Mouse (Mus musculus) layer of hippocampus, adult 9-11 months (tissue): ENCODE measurements at regions not wholly inside any gene's neighbourhood (a gene's known extent, or its start where the extent isn't known, plus 50 kb on each side); places are given as distances from the start of the nearest gene placed in this dataset.

Source experiments
- DNase-seq: peaks from one replicate; pipeline ENCODE4 v3.0.0; 2022

DNA sequence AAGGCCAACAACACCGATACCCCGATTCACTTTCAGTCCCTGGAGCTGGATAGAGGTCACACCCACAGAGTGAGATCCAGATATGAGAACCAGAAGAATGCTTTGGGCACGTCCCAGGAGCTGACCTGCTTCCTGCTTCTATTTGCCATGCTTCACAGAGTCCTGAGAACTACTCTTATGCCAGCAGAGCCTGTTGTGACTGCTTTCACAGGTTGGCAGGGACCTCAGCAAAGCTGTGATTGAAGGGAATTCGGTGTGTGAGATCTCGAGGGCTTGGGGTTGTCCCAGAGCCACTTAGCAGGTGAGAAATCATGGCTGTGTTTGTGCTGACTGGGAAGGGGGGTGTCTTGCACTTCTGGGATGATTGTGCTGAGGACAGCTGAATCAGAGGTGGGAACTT, 197.5 kb upstream of the Kif2a start:
- DNase-seq: no peak

DNA sequence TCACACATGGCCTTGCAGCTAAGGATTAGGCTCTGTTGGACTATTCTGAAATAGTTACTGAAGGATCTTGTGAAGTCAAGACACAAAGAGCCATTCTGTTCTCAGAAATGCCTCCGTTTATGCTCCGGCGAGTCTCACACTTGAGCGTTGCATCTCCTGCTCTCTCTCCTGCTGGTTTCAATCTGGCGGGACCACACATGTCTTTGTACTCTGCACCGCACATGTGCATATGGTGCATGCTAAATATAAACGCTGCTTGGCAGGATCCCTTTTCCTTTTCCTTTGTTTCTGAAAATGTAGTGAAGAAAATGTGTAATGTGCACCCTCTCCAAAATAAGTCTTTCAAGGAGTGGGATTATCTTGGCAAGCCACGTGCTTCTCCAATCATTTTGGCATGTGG, 196.4 kb upstream of the Kif2a start:
- peak; percentile 80 for DNase-seq

DNA sequence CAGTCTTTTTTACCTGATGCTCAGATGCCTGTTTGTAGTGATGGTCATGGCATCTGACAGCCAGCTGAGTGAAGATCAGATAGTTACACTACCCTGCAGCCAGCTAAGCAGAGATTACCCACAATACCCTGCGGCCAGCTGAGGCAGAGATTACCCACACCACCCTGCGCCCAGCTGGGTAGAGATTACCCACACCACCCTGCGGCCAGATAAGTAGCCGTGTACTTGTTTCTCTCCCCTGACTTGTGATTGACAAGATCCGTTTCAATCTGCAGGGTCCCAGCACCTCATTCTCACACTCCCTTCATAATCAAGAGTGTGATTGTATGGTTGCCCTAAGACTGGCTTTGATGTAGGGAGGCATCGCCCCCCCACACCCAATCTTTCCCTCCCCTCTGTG, 195.9 kb upstream of the Kif2a start:
- no peak for DNase-seq

DNA sequence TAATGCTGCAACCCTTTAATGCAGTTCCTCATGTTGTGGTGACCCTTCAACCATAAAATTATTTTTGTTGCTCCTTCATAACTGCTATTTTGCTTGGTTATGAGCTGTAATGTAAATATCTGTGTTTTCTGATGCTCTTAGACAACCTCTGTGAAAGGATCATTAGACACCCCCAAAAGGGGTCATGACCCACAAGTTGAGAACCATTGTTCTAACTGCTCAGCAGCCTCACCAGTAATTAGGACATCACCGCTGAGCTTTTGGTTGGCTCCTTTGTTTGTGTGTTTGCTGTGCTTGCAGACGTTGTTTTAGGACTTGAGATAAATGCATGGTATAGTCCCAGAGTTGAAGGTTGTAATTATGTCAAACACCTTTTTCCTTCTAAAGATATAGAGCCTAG, 191.4 kb upstream of the Kif2a start:
- DNase-seq: no peak

DNA sequence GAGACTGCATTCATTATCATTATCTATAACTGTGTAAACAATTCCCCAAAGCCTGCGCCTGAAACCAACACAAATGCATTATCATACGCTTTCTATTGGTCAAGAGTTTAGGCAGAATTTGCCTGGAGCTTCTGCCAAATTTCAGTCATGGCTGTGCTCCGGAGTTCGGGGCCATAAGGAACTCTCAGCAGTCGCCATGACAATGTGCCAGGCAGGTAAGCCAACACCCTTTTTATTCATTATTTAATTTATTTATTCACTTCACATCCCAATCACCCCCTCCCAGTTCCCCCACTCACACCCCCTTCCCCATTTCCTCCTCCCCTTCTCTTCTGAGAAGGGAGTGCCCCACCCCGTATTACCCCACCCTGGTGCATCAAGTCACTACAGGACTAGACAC, 188.8 kb upstream of the Kif2a start:
- no peak for DNase-seq

DNA sequence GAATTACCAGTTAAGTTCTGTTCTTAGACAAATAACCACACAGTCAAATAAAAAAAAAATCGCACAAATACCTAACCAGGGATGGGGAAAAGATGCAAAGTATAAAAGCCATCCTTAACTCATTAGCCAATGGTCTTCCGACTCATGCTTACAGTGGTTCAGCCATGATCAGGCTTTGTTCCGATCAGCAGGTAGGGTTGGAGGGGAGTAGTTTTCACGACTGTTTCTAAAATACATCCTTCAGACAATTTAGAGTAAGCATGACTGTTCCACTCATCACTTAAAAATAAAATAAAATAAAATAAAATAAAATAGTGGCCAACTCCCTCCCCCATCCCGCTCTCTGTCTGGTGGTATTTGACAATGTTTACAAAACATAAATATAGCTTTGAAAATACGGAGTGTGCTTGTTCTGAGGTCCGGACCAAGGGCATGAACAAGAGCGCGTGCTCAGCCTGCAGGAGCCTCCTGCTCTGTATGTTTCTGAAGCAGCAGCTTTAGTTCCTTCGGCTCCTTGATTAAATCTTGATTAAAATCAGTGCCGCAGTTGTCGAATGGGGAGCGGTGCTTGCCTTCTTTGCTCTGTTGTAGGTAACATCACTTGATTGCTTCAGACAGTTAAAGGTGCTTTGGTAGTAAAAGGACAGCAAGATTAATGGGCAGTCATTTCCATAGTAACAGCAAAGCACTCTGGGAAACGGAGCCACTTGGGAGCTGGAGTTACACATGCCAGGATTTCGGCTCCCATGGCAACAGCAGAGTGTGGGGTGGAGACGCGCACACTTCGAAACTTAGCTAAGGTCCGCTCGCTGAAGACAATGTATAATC, 185.6 kb upstream of the Kif2a start:
- peak; percentile 76 for DNase-seq

DNA sequence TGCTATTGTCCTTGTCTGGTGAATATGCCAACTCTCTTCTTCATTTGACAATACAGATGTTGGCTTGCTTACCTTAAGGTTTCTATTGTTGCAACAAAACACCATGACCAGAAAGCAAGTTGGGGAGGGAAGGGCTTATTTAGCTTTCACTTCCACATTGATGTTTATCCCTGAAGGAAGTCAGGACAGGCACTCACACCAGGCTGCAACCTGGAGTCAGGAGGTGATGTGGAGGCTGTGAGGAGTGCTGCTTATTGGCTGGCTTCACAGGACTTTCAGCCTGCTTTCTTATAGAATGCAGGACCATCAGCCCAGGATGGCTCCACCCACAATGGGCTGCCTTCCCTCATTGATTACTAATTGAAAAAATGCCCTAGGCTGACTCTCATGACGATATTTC, 177.9 kb upstream of the Kif2a start:
- DNase-seq: no peak

DNA sequence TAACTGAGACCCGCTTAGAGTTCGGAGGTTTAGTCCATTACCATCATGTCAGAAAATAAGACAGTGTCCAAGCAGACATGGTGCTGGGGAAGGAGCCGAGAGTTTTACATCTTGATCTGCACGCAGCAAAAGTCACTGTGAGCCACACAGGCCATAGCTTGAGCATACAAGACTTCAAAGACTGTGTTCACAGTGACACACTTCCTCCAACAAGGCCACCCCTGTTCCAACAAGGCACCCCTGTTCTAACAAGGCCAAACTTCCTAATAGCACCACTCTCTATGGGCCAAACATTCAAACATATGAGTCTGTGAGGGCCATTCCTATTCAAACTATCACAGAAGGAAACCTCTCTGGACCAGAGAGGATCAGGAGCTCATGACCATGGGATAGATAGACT, 171.5 kb upstream of the Kif2a start:
- no peak for DNase-seq

DNA sequence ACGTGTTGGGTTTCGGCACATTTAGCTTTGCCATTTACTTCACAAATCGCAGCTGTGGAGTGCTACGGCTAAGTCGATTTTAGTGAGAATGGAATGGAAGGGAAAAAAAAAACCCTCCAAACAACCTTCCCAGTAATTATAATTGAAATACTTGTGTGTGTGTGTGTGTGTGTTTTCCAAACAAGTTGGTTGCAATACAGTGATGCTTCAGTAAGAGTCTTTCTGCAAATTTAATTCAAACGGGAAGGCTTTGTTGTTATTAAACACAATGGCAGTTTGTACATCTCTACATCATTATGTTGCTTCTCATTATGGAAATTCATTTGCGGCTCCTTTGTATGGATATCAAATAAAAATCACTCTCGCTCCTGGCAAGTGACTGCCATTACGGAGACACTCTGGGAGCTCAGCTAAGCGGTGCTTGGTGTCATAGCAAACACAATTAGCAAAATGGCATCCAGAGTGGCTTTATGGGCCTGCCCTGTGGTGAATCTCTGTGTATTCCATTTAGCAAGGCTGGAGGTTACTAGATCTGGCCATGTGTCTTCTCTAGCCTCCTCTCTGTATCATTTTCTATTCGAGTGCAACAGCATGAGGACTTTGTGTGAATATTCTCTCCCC, 165.4 kb upstream of the Kif2a start:
- no peak for DNase-seq

DNA sequence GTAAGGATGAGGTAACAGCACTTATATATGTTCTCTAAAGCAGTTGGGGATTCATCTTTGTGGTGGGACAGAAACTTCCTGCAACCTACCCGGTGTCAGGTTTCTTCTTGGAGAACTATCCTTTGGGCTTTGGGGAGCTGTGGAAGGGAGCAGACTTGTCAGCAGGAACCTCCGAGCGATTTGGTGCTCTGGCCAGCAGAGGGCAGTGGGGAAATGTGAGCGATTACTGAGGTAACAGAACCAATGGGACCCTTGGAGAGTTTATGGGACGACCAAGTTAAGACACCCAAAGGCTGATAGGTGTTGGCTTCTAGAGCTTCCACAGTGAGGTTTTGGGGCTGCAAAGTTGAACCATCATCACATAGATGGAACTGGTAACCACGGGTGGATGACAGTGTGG, 160.6 kb upstream of the Kif2a start:
- peak; percentile 52 for DNase-seq

DNA sequence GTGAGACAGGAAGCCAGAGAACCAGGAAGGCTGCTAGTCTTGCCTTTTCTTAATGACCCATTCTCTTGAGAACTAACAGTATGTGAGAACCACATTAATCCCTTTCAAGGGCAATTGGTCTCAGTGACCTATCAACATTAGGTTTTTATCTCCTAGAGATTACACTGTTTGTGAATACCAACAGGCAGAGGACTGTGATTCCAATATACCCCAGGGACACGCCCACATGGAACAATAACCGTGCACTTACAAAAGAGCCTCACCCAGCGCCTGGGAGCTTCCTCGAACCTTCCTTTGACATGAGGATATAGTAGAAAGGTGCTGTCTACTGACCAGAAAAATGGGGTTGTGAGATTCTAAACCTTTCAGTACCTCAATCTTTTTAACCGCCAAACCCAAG, 157.6 kb upstream of the Kif2a start:
- DNase-seq: no peak

DNA sequence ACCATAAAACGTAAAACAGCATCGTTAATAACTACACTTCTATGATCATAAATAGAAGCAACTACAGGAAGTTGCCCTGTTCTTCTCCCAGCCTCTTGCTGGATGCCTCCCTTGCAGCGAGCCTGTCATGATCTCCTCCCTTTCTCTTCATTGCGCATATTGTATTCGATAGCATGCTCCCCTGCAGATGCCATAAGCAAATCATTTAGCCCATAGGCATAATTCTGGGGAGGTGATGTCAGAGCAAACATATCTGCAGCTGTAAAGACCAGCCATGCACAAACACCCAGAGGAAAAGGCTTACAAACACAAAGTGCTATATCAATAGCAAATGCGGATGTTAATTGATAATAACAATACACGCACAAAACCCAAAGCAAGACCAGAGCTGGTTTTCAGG, 155.7 kb upstream of the Kif2a start:
- no peak for DNase-seq

DNA sequence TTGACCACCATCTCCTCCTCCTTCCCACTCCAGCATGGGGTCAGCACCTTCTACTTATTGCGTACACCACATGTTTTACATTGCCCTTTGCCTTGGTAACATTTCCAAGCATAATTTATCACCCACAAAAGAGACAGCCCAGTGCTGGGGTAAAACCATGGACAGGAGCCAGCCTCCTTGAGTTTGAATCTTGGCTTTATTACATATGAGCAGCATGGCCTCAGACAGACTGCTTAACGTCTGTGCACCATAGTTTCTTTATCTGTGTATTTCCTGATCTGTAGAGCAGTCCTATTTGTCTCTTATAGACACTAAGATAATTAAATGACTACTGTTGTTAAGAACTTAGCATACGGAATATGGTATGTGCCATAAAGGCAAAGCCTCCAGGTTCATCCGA, 154.0 kb upstream of the Kif2a start:
- DNase-seq: peak; percentile 14

DNA sequence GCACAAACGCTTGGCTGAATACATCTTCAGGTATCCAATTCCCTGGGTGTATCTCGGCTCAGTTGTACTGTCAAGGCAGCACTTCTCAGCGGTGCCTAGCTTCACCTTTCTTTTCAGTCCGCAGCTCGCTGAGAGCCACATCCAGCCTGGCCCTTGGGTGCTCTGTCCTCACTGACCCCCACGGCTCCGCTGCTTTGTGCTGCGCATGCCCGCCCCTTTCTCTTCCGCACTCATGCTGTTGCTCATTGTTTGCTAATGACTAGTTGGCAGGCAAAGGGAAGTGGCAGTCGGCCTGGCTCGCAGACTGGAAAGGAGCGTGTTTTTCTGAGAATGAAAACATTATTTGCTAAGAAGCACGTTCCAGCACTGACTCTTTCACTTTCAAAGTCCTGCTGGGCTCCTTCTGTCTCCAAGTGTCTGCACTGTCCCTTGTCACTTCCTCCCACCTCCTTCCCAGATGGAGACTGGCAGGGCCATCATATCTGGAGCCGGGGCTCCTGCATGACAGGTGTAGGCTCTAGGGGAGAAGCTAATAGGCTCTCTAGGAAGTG, 146.7 kb upstream of the Kif2a start:
- DNase-seq: peak; percentile 54

DNA sequence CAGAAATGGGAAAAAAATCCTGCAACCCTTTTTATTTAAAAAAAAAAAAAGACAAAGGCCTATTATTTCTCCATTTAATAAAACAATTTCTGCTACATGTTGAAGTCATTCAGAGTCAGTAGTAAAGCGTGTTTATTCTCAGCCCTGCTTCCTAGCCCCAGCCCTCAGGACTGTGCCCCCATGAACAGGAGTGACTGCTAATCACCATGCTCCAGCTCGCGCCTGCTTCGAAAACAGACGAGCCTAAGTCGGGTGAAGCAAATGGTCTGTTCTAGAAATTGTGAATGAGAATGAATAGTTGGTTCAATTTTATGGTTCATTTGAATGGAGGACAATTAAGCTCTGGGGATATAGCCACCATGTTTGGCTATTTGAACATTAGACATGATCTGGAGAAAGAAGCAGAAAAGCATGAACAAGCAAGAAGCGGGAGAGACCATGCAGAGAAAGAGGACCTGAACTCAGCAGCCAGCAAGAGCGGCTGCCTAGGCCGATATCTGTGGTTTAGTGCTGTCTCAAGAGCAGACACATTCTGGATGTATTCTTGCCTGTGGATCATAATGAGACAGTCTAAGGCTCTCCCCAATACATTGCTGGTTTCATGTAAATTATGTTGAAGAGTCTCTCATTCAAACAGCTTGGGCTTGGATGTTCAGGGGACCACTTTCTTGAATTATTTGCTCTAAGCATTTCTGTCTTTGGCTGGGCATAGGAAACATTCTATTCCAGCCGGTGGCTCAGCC, 146.1 kb upstream of the Kif2a start:
- no peak for DNase-seq

DNA sequence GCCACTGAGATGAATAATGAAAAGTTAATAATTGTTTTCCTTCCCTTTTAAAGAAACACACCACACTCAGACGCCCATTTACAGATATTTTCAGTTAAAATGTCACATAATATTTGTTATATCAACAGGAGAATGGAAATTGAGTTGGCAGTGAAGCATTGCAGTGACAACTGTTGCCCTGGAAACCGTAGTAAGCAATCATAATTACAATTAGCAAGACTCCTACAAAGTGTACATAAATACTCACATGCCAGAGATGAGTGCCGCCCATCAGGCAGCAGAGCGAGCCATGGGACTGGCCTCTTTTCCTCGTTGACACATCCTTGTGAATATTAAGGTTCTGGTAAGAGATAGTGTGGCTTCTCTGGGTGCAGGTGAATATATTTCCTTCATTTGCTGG, 129.6 kb upstream of the Kif2a start:
- peak; percentile 15 for DNase-seq

DNA sequence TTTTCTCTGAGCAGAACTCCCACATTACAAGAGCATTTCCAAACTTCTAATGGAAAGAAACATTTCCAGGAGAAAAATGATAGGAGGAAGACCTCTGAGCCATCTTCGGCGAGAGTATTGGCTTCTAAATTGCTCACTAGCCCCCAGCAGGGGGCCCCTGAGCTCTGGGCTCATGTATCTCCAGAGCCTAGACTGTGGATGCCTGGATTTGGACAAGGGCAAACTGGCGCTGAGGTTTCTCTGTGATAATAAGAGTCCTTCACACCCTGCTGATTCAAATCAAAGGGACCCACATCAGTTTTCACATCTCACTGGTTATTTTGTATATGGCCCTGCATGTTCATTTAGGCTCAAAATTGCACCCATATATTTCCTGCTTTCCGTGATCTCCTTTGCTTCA, 119.3 kb upstream of the Kif2a start:
- no peak for DNase-seq

DNA sequence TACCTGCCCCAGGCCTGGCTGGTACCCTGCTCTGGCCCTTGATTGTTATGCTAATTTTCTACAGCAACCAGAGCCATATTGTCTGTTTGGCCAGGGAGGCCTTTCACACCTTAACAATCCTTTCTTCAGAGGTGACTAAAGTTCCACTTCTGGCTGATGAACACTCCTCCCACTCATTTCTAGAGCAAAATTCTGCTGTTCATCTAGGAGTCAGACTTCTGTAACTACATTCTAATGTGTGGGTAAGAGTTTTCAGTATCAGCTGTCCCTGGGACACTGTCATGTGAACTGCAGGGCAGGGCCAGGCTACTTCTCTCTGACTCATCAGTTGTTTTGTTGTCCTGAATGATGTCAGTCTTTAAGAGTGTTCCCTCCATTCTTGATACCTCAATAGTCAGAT, 112.2 kb upstream of the Kif2a start:
- no peak for DNase-seq

DNA sequence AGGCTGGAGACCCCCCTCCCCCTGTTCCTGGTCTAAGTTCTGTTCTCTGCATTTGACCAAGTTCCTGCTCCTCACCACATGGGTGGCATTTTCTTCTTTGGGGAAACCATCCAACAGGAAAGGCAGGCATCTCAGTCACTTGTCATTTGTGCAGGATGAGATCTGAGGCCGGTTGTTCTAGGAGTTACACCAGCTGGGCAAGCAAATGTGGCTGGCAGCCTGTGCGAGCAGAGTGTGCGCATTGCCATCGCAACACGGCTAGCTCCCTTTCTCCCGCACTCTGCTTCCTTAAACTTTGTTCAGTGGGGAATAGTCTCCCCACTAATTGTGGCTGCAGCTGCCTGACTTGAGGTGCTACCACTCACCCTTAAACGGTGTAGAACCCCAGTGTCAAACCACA, 104.7 kb upstream of the Kif2a start:
- peak; percentile 81 for DNase-seq

DNA sequence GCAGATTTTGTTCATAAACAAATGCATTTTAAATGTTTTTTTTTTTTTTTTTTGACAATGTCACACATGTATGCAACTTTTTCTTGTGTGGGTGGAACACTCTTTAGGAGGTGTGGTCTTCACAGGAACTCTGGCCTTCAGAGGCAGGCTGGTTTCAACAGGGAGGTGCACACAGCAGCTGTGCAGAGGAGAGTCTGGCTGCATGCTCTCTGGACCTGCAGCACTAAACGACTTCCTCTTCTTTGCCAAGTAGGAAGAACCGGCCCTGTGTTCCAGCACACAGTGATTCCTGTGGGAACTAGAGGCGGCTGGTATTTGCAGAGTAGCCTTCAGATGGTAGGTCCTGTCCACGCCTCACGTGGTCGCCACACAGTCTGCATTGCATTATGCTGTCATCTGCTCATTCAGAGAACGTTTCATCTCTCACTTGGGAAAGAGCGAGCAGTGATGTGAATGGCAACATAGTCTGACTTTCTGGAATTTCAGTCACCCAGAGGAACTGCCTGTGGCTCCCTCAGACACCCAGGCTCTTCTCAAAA, 102.3 kb upstream of the Kif2a start:
- DNase-seq: no peak

DNA sequence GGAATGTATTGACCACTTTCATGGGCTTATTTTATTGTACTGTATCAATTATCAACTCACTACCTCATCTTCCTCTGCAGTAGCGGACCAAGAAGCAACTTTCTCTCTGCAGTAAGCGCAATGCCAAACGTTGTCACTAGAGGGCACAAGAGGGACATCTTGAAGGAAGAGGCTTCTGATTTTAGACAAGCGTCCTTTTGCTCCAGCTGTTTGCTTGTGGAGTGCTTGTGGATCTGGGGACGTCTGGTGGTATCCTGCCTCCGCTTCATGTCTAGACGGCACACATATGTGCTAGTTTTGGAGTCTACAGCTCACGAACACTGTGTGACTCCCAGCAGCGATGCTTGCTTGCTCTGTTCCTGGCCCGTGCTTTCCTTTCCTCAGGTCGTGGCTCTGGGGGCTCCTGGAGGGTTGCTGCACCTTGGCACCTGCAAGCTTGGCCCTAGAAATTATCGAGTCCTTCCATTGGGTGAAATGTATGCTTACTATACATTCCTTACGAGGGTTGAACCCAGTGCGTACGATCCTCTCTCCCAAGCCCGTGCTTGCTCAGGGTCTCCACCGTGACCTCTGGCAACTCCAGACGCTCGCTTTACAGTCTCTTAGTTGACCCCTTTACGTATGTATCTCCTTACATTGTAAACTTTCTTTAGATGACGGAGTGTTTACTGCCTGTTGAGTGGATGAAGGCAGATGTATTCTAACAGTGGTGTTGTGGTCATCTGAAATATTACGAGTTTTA, 92.2 kb upstream of the Kif2a start:
- DNase-seq: peak; percentile 83

DNA sequence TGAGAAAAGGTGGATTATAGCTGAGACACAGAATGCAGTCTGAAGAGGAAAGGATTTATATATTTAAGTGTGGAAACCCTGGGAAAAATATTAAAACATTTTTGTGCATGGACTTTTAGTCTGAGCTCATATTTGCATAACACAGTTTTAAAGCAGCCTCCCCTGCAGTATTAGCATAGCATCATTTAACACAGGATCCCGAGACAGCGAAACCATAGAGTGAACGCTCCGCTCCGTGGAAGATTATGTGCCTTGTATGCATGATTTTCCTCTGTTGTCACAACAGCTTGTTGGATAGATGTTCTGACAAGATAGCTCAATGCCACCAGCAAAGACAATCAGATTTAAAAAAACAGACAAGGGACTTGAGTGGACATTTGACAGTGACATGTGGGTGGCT, 86.1 kb upstream of the Kif2a start:
- no peak for DNase-seq

DNA sequence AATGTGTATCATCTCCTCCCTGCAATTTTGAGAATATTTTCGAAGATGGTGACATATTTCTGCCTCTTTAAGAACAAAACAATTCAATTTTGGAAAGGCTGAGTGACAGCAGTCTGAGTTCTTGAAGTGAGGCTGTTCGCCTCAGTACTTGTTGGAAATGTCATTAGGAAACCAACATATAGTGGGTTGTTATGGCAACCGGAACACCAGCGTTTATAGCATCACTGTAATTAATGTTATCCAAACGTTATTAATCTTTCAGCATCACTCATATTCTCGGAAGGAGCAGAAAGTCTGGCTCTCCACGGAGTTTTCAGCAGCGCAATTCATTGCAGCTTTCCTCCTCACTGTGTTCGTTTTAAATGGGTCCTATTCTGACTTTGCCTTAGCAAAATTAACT, 85.6 kb upstream of the Kif2a start:
- no peak for DNase-seq
